Mouse (Mus musculus) embryo, embryonic 9.5 days (tissue): ENCODE results near the gene Gm19345.

Source experiments
- DNase-seq: peaks from one replicate; pipeline ENCODE4 v3.0.0-alpha.2; 2017; ENCODE audit errors: extremely low spot score

Gene Gm19345

DNA sequence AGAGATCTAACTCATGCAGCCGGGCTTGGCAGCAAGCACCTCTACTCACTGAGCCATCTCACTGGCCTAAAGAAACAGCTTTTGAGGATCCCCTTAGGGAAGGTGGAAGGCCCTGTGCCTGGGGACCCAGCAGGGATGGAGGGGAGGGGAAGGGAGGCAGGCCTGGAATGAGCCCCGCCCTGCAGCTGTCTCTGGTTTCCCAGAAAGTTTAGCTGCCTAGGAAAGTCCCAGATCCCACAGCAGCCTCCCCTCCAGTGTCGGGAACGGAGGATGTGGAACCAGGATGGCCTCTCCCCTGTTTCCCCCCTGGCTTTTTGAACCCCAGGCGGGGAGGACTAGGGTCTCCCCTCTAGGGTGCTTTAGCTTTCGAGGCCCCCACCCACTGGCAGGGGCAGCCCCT, 25.0 kb upstream of the Gm19345 start:
- DNase-seq, result no peak

- DNase-seq, result no peak
Measured at GRCm38 (mm10) chr7:19829694-19830093, 22.1 kb upstream of the Gm19345 start.

DNA sequence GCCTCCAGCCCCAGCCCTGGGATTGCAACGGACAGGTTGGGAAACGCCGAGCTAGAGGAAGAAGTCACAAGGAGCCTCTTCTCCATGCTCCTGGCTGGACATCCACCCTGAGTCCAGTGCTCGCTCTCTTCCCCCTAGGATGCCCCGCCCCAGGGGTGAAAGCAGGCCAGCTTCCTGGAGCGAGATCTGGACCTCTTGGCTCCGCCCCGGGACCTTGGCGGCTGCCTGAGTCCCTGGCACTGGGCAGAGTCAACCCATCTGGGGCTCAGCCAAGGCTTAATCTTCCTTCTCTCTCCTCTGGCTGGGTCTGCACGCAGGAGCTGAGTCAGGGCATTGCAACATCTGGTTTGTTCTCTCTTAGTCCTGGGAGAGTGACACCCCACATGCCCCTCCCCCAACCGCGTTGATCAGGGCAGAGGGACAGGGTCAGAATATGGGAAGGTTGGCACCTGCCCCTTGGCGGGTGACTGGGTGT, 21.1 kb upstream of the Gm19345 start:
- DNase-seq, result no peak

DNA sequence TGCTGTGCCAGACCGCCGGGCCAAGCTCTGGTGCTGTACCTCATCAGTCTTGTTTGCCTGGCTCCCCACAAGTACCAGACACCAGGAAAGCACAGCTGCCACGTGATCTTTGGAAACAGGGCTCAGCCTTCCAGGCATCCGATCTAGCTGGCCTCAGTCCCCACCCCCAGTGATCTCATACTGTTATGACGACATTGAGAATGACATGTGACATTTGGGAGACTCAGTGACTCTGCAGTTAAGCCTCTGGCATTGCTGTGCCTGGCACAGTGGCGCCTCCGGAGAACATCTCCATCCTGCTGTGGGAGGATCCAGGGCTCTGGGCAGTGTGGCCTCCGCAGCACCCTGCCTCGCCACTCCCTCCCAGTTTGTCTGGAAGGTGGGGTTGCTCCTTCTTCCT, 20.0 kb upstream of the Gm19345 start:
- DNase-seq, result no peak

DNA sequence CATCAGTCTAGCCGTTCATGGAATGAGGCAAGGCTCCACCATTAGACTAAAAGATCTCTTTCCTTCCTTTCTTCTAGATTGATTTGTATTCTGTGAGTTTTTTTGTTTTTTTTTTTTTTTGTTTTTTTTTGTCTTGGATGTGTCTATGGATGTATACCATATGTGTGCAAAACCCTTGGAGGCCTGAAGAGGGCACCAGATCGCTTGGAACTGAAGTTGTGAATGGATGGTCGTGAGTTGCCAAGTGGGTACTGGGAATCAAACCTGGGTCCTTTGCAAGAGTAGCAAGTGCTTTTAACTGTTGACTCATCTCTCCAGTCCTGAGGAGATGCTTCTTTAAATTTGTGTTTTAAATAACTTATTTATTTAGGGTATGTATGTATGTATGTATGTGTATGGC, 17.7 kb upstream of the Gm19345 start:
- no peak for DNase-seq

- no peak for DNase-seq
Measured at GRCm38 (mm10) chr7:19836843-19837242, 15.0 kb upstream of the Gm19345 start.

DNA sequence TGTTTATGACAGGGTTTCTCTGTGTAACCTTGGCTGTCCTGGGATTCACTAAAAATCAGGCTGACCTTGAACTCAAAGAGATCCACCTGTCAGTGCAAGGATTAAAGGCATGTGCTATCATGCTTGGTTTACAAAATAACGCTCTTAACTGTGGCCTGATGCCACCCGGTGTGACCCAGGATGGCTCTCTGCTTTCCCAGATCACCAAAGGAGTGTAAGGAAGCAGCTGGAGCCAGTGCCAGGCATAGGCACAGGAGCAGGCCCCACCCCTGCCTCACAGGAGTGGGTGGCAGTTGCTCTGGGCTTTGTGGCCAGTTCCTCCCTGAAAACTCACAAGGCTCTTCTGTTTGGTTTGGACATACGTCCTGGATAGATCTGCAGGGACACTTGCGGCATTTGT, 11.4 kb upstream of the Gm19345 start:
- no peak for DNase-seq

DNA sequence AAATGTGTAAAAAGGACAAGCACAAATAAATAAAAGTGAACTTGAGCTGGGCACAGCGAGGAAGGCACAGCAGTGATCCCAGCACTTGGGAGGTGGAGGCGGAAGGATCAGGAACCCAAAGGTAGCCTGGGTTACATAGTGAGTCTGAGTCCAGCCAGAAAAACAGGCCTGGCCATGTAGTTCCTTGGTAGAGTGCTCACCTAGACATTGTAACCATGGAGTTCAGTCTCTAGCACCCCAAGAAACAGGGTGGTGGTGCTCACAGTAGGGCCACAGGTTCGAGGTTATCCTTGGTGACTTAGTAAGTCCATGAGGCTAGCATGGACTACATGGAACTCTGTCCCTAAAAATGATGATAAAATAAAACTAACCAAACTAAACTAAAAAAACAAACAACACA, 10.9 kb upstream of the Gm19345 start:
- no peak for DNase-seq

DNA sequence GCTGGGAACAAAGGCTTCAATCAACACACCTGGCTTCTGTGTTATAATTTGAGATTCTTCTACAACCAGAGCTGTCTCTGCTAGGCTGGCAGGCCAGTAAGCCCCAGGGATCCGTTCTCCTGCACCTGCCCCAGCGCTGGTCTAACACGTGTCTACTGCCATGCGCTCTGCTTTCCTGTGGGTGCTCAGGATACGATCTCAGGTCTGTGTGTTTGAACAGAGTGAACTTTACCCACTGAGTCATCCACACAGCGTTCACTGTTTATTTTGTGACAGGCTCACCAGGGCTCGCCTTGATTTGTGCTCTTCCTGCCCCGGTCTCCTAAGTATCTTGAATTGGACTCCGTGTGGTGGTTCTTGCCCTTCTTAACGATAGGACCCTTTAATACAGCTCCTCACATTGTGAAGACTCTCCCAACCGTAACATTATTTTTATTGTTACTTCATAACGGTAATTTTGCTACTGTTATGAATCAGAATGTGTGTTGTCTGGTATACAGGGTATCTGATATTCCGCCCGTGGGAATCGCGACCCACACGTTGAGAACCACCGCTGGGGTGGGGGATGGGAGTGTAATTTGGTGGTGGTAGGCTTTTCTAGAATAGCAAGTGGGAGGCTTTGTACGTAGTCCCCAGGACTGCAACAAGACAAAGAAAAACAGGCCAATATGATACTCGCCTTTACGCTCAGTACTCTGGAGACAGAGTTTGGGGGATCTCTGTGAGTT, 10.0 kb upstream of the Gm19345 start:
- no peak for DNase-seq

- DNase-seq, result no peak
Measured at GRCm38 (mm10) chr7:19842885-19843504, 8.8 kb upstream of the Gm19345 start.

GRCm38 (mm10) chr7:19843561-19843960, 8.2 kb upstream of the Gm19345 start:
- DNase-seq, result peak; percentile 64

- no peak for DNase-seq
Measured at GRCm38 (mm10) chr7:19844521-19845171, 7.2 kb upstream of the Gm19345 start.

GRCm38 (mm10) chr7:19853526-19853925, 1.7 kb downstream of the Gm19345 start:
- DNase-seq, result no peak

DNA sequence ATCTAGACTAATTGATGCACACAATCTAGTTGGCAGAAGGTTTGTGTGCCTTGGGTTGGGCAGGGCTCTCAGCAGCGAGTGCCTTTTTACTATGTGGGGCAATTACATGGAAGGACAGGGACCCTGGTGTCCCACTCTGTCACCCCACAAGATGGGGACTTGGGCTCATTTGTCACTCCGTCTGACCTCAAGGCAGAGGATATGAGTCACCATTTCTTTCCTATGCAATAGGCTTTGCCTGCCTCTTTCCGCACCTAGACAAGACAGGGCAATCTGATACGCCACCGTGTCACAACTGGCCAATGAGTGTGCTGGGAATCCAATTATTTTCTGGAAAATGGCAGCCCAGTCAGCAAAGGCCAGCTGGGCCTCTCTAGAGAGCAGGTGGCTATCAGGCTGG, 3.9 kb downstream of the Gm19345 start:
- no peak for DNase-seq

GRCm38 (mm10) chr7:19856283-19856682, 4.5 kb downstream of the Gm19345 start:
- no peak for DNase-seq

- no peak for DNase-seq
Measured at GRCm38 (mm10) chr7:19859740-19860139, 7.9 kb downstream of the Gm19345 start.

DNA sequence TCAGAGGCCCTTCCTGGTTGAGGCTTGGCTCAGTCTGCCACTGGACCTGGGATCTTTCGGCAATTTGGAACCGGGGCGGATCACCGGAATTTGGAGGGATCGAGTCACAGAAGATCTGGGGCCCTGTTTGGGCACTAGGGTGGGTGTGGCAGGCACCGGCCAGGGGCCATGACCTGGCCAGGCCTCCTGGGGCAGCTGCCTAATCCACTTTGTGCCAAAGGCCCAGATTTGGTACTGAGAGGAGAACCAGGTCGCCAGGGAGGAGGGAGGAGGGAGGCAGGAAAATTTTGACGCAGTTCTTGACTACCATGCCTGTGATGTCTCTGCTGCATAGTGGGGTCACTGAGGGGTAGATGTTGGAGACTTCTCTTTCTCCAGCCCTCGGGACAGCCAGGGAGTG, 9.4 kb downstream of the Gm19345 start, which contains the start of gene Ceacam16:
Gene Ceacam16, minus strand, starts transcription at position 101 of the 400 bp plus-strand sequence.
- no peak for DNase-seq

GRCm38 (mm10) chr7:19864241-19864640, 12.4 kb downstream of the Gm19345 start:
- no peak for DNase-seq

- no peak for DNase-seq
Measured at GRCm38 (mm10) chr7:19865246-19866036, 13.6 kb downstream of the Gm19345 start.

DNA sequence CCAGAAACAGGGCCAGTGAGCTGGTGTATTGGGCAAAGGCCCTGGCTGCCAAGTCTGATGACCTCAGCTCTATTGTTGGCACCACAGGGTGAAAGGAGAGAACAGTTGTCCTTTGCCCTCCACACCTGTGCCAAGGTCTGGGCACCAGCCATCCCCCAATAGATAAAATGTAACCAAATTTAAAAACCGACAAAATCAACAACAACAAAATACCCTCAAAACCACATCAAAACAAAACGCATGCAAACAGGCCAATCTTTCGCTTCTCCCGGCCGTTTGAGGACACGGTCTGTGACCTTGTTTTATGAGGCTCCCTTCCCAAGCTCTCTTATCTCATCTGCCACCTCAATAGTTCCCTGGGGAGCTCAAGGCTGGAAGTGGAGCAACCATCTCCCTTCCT, 14.7 kb downstream of the Gm19345 start:
- no peak for DNase-seq

DNA sequence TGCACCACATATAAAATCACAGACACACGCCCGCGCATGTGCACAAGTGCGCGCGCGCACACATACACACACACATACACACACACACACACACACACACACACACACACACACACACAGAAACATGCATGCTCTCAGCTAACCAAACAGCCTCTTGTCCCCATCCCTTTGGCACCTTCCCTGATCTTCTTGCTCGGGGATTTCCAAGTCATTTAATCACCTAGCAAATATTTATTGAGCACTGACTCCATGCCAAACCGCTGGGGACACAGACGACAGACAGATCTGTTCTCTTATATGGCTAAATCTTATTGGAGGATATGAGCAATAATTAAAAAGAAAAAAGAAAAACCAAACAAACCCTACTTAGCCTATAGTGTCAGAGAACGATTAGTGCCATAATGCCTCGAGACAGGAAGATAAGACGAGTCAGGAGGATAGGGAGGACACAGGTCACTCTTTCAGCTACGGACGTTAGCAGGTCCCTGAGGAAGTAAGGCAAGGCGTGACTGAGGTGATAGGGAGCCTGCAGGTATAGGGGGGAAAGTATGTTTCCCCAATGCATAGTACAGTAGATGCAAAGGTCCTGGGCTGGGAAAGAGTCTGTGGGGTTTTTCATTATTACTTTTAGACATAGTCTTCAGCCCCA, 16.1 kb downstream of the Gm19345 start:
- no peak for DNase-seq
